Mouse (Mus musculus) limb, embryonic 11.5 days (tissue): ENCODE results near the gene Dlx6. TPM values are rescaled to one million over a fixed set of nuclear protein-coding genes. Genes with fewer than 3 reads are reported as not detected.
A peak's percentile ranks its signal among the peaks of the same experiment; 100 is the strongest.

Experiments
- ATAC-seq: fragments of 200-750 bp; cut with Nextera tagmentation; 2 replicates; pipeline ENCODE4 v1.8.0; 2017; ENCODE audit warnings: low read depth; ENCODE audit not compliant: insufficient number of reproducible peaks, low FRiP score, low TSS enrichment
- DNase-seq: peaks from one replicate; pipeline ENCODE4 v3.0.0-alpha.2; 2015; ENCODE audit warnings: low spot score
- H3K27ac ChIP-seq: fragments of 300-500 bp; sonication (generic); replicated peaks from 2 replicates; pipeline ENCODE4 v1.5.1; 2014; ENCODE audit warnings: low read depth, mild to moderate bottlenecking, low read length
- H3K27me3 ChIP-seq: fragments of 300-500 bp; sonication (generic); 2 replicates; pipeline ENCODE4 v1.6.1; 2014; ENCODE audit warnings: mild to moderate bottlenecking, low read length, mixed read lengths; ENCODE audit not compliant: control insufficient read depth, insufficient read depth
- H3K36me3 ChIP-seq: fragments of 300-500 bp; sonication (generic); 2 replicates; pipeline ENCODE4 v1.6.1; 2014; ENCODE audit warnings: mild to moderate bottlenecking, low read length, moderate library complexity, mixed read lengths; ENCODE audit not compliant: control insufficient read depth, insufficient read depth
- H3K4me1 ChIP-seq: fragments of 300-500 bp; sonication (generic); 2 replicates; pipeline ENCODE4 v1.6.1; 2014; ENCODE audit warnings: low read length, mixed read lengths; ENCODE audit not compliant: control insufficient read depth, insufficient read depth
- H3K4me2 ChIP-seq: fragments of 300-500 bp; sonication (generic); 2 replicates; pipeline ENCODE4 v1.6.1; 2014; ENCODE audit warnings: low read depth, mild to moderate bottlenecking, moderate library complexity; ENCODE audit not compliant: severe bottlenecking
- H3K4me3 ChIP-seq: fragments of 300-500 bp; sonication (generic); 2 replicates; pipeline ENCODE4 v1.5.1; 2014; ENCODE audit warnings: low read depth, low read length
- H3K9ac ChIP-seq: fragments of 300-500 bp; sonication (generic); 2 replicates; pipeline ENCODE4 v1.6.1; 2014; ENCODE audit warnings: mild to moderate bottlenecking, low read length
- H3K9me3 ChIP-seq: fragments of 300-500 bp; sonication (generic); 2 replicates; pipeline ENCODE4 v1.6.1; 2016; ENCODE audit warnings: low read length; ENCODE audit not compliant: control insufficient read depth
- WGBS: fragments of 180-500 bp; shearing (Covaris S2); extraction: QIAGEN DNeasy Blood & Tissue Kit; methylation state at CpG from one replicate; pipeline ENCODE4 v1.1.7; 2014; 5-methylcytosine and 5-hydroxymethylcytosine counted together
- polyA plus RNA-seq: library from polyadenylated mRNA; unstranded; fragments of >200 nt; fragmentation: Nextera tagmentation; extraction: Ambion mirVana; gene quantifications from 2 replicates; pipeline ENCODE4 v1.2.1, GENCODE M21; 2014

The Dlx6 gene
- polyA plus RNA-seq, 1 experiment from 2014 or later: 0.36 TPM

DNA sequence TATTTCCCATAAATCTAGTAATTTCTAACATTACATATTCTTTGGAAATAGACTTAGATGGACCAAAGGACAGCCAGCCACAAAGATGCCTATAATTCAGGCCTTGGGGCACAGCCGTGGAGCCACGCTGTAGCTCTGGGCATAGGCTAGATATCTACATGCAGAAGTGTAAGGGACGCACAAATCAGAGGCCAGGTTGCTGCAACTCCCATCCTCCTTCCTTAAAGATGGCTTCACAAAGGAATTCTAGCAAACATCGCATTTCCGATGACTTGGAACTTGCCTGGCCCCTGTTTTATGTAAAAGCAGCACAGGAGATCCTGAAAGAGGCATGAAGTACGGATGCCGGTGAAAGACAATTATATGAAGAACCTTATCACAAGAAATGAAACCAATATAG, 13.6 kb downstream of the Dlx6 start:
- DNase-seq (peak; percentile 36), ATAC-seq (no peak)
- H3K36me3 ChIP-seq: no peaks in the 10 kb centered on the region
- H3K4me2 ChIP-seq: no peak overlapping the region
- H3K27ac ChIP-seq: no peak overlapping the region
- H3K9me3 ChIP-seq: no peaks in the 10 kb centered on the region
- peaks cover 82% of the 10 kb centered on the region for H3K27me3 ChIP-seq
- peaks cover 11% of the 10 kb centered on the region for H3K4me1 ChIP-seq
- 11% methylated on average over 7 of the region's 7 CpGs for WGBS
- no peak overlapping the region for H3K4me3 ChIP-seq
- no peak overlapping the region for H3K9ac ChIP-seq

GRCm38 (mm10) chr6:6877346-6877910, 14.3 kb downstream of the Dlx6 start:
- Histone ChIP-seq H3K4me2 (no peak overlapping the region), H3K4me1 (peaks cover 11% of the 10 kb centered on the region), H3K4me3 (no peak overlapping the region), H3K27ac (no peak overlapping the region), H3K36me3 (no peaks in the 10 kb centered on the region), H3K9me3 (no peaks in the 10 kb centered on the region), H3K9ac (no peak overlapping the region), H3K27me3 (peaks cover 77% of the 10 kb centered on the region)
- DNase-seq: no peak
- no peak for ATAC-seq
- 12% methylated on average over 5 of the region's 5 CpGs for WGBS

DNA sequence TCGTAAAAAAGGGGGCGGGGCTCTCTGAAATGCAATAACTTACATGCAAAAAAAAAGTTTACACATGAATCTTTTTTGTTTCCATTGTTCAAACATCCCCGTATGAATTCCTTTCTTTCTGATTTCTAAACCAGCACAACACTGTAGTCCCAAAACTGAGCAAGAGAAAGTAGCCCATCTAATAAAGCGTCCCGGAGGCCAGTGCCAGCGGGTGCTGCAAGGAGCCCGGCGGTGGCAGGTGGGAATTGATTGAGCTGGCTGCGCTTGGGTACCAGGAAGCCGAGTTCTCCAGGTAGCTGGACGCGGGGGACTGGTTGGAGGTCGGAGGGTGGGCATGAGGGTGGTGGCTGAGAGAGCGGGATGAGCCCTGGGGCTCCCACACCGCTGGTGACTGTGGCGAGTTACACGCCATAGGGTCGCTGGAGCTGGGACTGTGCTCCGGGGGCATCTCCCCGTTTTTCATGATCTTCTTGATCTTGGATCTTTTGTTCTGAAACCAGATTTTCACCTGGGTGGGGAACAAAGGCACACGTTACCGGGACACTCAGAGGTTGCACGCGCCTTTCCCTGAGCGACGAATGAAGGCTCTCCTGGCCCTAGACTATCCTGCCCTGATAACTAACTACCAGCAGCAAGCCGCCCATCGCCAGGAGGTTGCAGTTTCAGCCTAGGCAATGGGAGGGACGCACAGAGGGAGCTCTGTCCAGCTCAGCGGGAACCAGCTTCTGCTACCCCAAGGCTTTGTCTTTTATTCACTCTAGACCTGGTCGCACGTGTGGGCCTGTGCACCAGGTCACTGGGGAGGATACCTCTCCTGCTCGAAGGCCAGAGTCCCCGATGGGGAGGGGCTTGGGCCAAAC, 15.1 kb downstream of the Dlx6 start:
- Histone ChIP-seq H3K27me3 (peaks cover 78% of the 10 kb centered on the region), H3K4me2 (peak overlapping the region; percentile 5), H3K4me3 (0 out of 2 replicates have a peak overlapping the region, but pooled peaks have one; percentile 5), H3K9ac (no peak overlapping the region; the same call in 1 of the 2 replicates), H3K27ac (no peak overlapping the region), H3K4me1 (peaks cover 11% of the 10 kb centered on the region), H3K9me3 (no peaks in the 10 kb centered on the region), H3K36me3 (no peaks in the 10 kb centered on the region)
- ATAC-seq (0 out of 2 replicates have a peak, but pooled peaks have one; percentile 24), DNase-seq (peak; percentile 64)
- WGBS: 4% methylated on average over 34 of the region's 34 CpGs

DNA sequence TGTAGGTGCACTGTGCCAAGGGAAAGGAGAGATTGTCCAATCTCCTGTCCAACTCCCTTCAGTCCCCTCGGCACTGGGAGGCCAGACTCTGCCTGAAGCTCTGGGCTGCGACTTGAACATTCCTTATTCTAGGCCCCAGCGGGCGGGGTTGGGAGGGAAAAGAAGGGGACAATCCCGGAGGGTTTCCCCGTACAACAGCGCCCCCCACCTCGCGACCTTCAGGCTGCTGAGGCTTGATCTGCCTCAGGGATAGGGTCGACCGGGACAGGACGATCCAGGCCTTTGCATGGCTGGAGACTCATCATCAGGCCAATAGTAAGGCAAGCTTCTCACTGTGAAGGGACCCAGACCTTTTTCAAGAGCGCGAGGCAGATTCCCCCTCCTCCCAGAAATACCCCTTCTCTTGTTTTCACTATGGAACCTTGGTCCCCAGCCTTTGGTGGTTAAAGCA, 15.7 kb downstream of the Dlx6 start:
- H3K4me1 ChIP-seq: peaks cover 11% of the 10 kb centered on the region
- H3K4me3 ChIP-seq: peak overlapping the region; percentile 14; the same call in 1 of the 2 replicates
- no peaks in the 10 kb centered on the region for H3K9me3 ChIP-seq
- no peaks in the 10 kb centered on the region for H3K36me3 ChIP-seq
- H3K4me2 ChIP-seq: peak overlapping the region; percentile 8
- peak; percentile 73 for DNase-seq
- no peak overlapping the region for H3K27ac ChIP-seq
- ATAC-seq: no peak
- WGBS: 0% methylated on average over 14 of the region's 14 CpGs
- peaks cover 78% of the 10 kb centered on the region for H3K27me3 ChIP-seq
- H3K9ac ChIP-seq: no peak overlapping the region

GRCm38 (mm10) chr6:6879371-6880325, 16.5 kb downstream of the Dlx6 start:
- peaks cover 71% of the 10 kb centered on the region for H3K27me3 ChIP-seq
- peaks cover 11% of the 10 kb centered on the region for H3K4me1 ChIP-seq
- no peaks in the 10 kb centered on the region for H3K9me3 ChIP-seq
- under 1% methylated on average over 44 of the region's 44 CpGs for WGBS
- no peak overlapping the region for H3K9ac ChIP-seq
- no peak overlapping the region for H3K27ac ChIP-seq
- H3K4me3 ChIP-seq: peak overlapping the region; percentile 55
- peak; percentile 69 for DNase-seq
- peak overlapping the region; percentile 29 for H3K4me2 ChIP-seq
- ATAC-seq: no peak
- H3K36me3 ChIP-seq: no peaks in the 10 kb centered on the region

DNA sequence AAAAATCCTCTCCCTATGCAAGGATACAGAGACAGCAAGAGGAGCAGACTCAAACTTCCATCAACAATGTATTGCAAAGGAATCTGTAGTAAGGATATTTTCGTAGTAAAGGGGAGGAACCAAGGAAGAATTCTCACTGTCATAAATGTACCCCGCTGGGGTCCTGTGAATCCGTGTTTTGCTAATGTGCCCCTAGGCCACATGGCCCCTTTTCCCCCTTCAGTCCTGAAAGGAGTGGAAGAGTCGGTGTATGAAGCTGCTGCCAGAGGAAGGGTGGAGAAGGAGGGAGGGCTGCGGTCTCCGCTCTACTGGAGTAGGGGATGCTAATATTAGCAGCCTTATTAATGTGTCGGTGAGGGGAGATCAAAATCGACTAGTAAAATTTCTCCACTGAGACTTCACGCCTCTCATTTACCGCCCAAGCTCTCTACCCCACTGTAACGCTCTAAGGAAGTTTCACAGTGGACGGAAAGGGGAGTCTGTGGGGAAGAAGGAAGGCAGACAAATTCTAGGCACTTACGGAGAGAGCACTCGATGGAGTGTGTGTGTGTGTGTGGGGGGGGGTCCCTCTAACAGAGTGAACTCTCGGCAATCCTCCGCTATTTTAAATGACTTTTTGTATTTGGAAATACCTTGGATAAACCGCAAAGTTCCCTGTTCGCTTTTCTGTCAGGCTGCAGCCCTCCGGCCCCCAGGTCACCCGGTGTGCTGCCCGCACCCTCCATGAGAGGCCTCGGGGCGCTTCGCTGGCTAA, 17.4 kb downstream of the Dlx6 start:
- H3K27me3 ChIP-seq: peaks cover 62% of the 10 kb centered on the region
- H3K27ac ChIP-seq: no peak overlapping the region
- H3K9ac ChIP-seq: peak overlapping the region; percentile 64
- H3K36me3 ChIP-seq: no peaks in the 10 kb centered on the region
- DNase-seq (peak; percentile 70), ATAC-seq (no peak)
- 1% methylated on average over 24 of the region's 24 CpGs for WGBS
- peak overlapping the region; percentile 55 for H3K4me3 ChIP-seq
- no peaks in the 10 kb centered on the region for H3K9me3 ChIP-seq
- peak overlapping the region; percentile 57 for H3K4me2 ChIP-seq
- H3K4me1 ChIP-seq: peaks cover 11% of the 10 kb centered on the region

- H3K27ac ChIP-seq: no peak overlapping the region
- ATAC-seq (peak; percentile 37; the same call in 1 of the 2 replicates), DNase-seq (peak; percentile 50)
- peak overlapping the region; percentile 57 for H3K4me2 ChIP-seq
- peak overlapping the region; percentile 55 for H3K4me3 ChIP-seq
- peaks cover 11% of the 10 kb centered on the region for H3K4me1 ChIP-seq
- H3K27me3 ChIP-seq: peaks cover 56% of the 10 kb centered on the region
- no peaks in the 10 kb centered on the region for H3K36me3 ChIP-seq
- peak overlapping the region; percentile 64 for H3K9ac ChIP-seq
- H3K9me3 ChIP-seq: no peaks in the 10 kb centered on the region
- WGBS: under 1% methylated on average over 30 of the region's 30 CpGs
Observed at GRCm38 (mm10) chr6:6881115-6881637, 18.0 kb downstream of the Dlx6 start.
